Mouse (Mus musculus) intestine, embryonic 14.5 days (tissue): ENCODE data around the gene Iqschfp. TPM values are rescaled to one million over a fixed set of nuclear protein-coding genes. Genes with fewer than 3 reads are reported as not detected.

ENCODE experiments used
- ATAC-seq: fragments of 200-750 bp; cut with Nextera tagmentation; replicated peaks from 2 replicates; pipeline ENCODE4 v1.8.0; 2017; ENCODE audit warnings: low read depth, moderate number of reproducible peaks, moderate TSS enrichment, moderate library complexity; ENCODE audit not compliant: low FRiP score, low TSS enrichment
- DNase-seq: peaks from one replicate; pipeline ENCODE4 v3.0.0-alpha.2; 2018; ENCODE audit warnings: low spot score
- H3K27ac ChIP-seq: fragments of 300-500 bp; sonication (generic); 2 replicates; pipeline ENCODE4 v1.5.1; 2014; ENCODE audit warnings: low read depth, mild to moderate bottlenecking, control low read depth
- H3K27me3 ChIP-seq: fragments of 300-500 bp; sonication (generic); replicated peaks from 2 replicates; pipeline ENCODE4 v1.6.1; 2014; ENCODE audit warnings: low read length, control low read depth; ENCODE audit not compliant: control insufficient read depth, insufficient read depth
- H3K36me3 ChIP-seq: fragments of 300-500 bp; sonication (generic); 2 replicates; pipeline ENCODE4 v1.6.1; 2014; ENCODE audit warnings: low read length, control low read depth; ENCODE audit not compliant: control insufficient read depth, insufficient read depth
- H3K4me1 ChIP-seq: fragments of 300-500 bp; sonication (generic); replicated peaks from 2 replicates; pipeline ENCODE4 v1.6.1; 2014; ENCODE audit warnings: low read length, control low read depth, mixed read lengths; ENCODE audit not compliant: control insufficient read depth, insufficient read depth
- H3K4me2 ChIP-seq: fragments of 300-500 bp; sonication (generic); 2 replicates; pipeline ENCODE4 v1.6.1; 2014; ENCODE audit warnings: low read length
- H3K4me3 ChIP-seq: fragments of 300-500 bp; sonication (generic); 2 replicates; pipeline ENCODE4 v1.5.1; 2014; ENCODE audit warnings: low read depth, low read length, control low read depth, mixed read lengths
- H3K9ac ChIP-seq: fragments of 300-500 bp; sonication (generic); 2 replicates; pipeline ENCODE4 v1.6.1; 2014; ENCODE audit warnings: mild to moderate bottlenecking, low read length
- H3K9me3 ChIP-seq: fragments of 300-500 bp; sonication (generic); 2 replicates; pipeline ENCODE4 v1.6.1; 2016; ENCODE audit warnings: low read length, control low read depth; ENCODE audit not compliant: control insufficient read depth
- WGBS: fragments of 180-500 bp; shearing (Covaris S2); extraction: QIAGEN DNeasy Blood & Tissue Kit; methylation state at CpG from one replicate; pipeline ENCODE4 v1.1.7; 2014; 5-methylcytosine and 5-hydroxymethylcytosine counted together
- polyA plus RNA-seq: library from polyadenylated mRNA; unstranded; fragments of >200 nt; fragmentation: Nextera tagmentation; extraction: Ambion mirVana; gene quantifications from 2 replicates; pipeline ENCODE4 v1.2.1, GENCODE M21; 2014

The Iqschfp gene
- polyA plus RNA-seq, 1 experiment from 2014 or later, result not detected

DNA sequence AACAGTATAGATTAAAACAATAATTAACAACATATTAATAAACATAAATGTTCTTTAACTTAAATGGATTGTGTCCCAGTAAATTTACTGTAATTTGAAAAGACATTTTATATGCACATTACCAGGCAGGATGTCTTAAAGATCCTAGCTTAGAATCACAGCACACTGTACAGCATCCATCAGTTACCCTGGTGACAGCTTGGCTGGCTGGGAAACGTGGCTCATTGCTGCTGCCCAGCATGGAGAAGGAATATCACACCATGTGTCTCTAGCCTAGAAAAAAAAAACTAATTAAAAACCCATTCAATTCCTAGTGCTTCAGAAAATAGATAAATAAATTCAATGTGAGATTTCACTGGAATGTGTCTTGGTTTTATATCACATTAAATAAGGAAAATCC, 309.2 kb downstream of the Iqschfp start:
- Histone ChIP-seq H3K27me3 (no peaks in the 10 kb centered on the region), H3K9ac (no peak overlapping the region), H3K4me1 (no peaks in the 10 kb centered on the region), H3K36me3 (no peaks in the 10 kb centered on the region), H3K4me3 (no peak overlapping the region), H3K4me2 (no peak overlapping the region), H3K9me3 (no peaks in the 10 kb centered on the region), H3K27ac (no peak overlapping the region)
- no peak for ATAC-seq
- no peak for DNase-seq
- WGBS, result 29% methylated on average over 1 of the region's 1 CpGs

DNA sequence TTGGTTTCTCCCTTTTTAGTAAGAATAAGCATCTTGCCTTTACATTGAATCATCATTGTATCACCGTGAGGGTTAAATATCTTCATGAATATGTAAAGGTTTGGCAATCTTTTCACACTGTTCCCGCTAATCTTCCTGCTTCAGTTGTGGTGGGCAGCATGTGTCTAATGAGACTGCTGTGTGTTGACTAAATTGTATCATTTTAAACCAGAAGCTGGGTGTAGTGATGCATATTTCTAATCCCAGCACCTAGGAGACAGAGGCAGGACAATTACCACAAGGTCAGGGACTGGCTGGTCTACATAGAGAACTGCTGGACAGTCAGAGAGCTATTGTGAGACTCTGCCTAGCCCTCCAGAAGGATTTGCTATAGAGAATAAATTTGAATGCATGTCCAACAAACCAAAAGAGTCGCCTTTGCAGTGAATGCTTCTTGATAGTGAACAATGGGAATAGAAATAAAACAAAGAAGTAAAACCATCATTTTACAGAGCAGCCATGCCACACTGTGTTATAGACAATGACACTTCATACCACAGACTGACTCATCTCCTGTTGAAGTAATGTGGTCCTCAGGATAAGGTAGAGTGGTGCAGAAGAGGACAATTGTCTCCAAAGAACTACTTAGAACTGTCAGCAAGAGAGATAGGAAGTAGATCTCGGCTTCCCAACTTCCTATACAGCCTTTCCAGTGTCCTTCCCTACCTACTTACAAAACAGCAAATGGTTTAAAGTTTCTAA, 310.3 kb downstream of the Iqschfp start:
- ATAC-seq, result no peak
- H3K4me1 ChIP-seq, result no peaks in the 10 kb centered on the region

GRCm38 (mm10) chr3:68203934-68204467, 312.0 kb downstream of the Iqschfp start:
- Histone ChIP-seq H3K4me2 (no peak overlapping the region), H3K27ac (no peak overlapping the region), H3K9me3 (no peaks in the 10 kb centered on the region), H3K4me3 (no peak overlapping the region), H3K4me1 (peaks cover 5% of the 10 kb centered on the region; the same call in 1 of the 2 replicates), H3K9ac (no peak overlapping the region), H3K27me3 (no peaks in the 10 kb centered on the region), H3K36me3 (no peaks in the 10 kb centered on the region)
- WGBS, result 80% methylated on average over 4 of the region's 4 CpGs
- ATAC-seq (no peak), DNase-seq (no peak)

More for the DNA sequence above, 310.3 kb downstream of the Iqschfp start:
- WGBS, result 82% methylated on average over 4 of the region's 4 CpGs
- DNase-seq, result no peak
- H3K27ac ChIP-seq, result no peak overlapping the region
- H3K27me3 ChIP-seq, result no peaks in the 10 kb centered on the region
- no peaks in the 10 kb centered on the region for H3K36me3 ChIP-seq
- no peaks in the 10 kb centered on the region for H3K9me3 ChIP-seq
- no peak overlapping the region for H3K4me3 ChIP-seq
- H3K9ac ChIP-seq, result no peak overlapping the region
- no peak overlapping the region for H3K4me2 ChIP-seq

DNA sequence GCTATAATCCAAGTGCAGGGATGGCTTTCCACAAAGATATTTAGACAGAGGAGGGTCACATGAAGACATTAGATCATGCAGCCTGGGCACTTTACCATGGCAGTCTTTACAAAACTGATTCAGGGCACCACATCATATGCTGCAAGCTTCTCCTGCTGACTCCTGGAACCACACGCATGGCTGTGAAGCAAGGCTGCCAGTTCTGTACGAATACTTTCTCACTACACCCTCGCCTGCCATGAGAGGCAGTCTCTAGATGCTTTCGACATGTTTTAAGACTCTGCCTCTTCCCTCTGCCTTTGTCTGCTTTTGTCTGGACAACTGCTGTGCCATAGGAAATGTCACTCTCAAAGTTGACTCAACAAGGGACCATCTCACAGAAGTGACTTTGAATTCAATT, 318.4 kb downstream of the Iqschfp start:
- Histone ChIP-seq H3K4me3 (no peak overlapping the region), H3K9ac (no peak overlapping the region), H3K27ac (no peak overlapping the region), H3K4me1 (peaks cover 8% of the 10 kb centered on the region; the same call in 1 of the 2 replicates), H3K36me3 (no peaks in the 10 kb centered on the region), H3K27me3 (no peaks in the 10 kb centered on the region), H3K9me3 (no peaks in the 10 kb centered on the region), H3K4me2 (no peak overlapping the region)
- DNase-seq (no peak), ATAC-seq (no peak)
- 81% methylated on average over 4 of the region's 4 CpGs for WGBS

- H3K4me1 ChIP-seq, result no peaks in the 10 kb centered on the region
- no peak overlapping the region for H3K9ac ChIP-seq
- DNase-seq (no peak), ATAC-seq (no peak)
- H3K4me2 ChIP-seq, result no peak overlapping the region
- no peaks in the 10 kb centered on the region for H3K9me3 ChIP-seq
- no peak overlapping the region for H3K27ac ChIP-seq
- no peaks in the 10 kb centered on the region for H3K27me3 ChIP-seq
- H3K36me3 ChIP-seq, result no peaks in the 10 kb centered on the region
- no peak overlapping the region for H3K4me3 ChIP-seq
- 94% methylated on average over 3 of the region's 3 CpGs for WGBS
These were observed 329.4 kb downstream of the Iqschfp start for GRCm38 (mm10) chr3:68221452-68221851.

DNA sequence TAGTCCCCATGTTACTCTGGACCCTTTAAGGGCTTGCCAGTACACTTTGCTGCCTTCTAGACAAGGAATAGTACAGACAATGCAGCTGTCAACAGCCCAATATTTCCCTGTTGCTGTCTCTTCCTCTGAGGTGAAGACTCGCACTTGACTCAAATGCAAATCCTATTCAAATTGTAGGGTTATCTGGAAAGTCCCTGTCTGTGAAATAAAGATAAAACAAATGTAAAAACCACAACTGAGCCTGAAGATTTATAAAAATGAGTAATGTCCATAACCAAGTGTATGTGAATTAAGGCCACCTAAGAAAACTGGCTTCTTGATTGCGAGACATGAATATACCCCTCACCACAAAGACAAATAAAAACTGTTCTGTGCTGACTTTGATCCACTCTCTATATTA, 347.9 kb downstream of the Iqschfp start:
- Histone ChIP-seq H3K36me3 (no peaks in the 10 kb centered on the region), H3K27ac (no peak overlapping the region), H3K27me3 (no peaks in the 10 kb centered on the region), H3K9ac (no peak overlapping the region), H3K4me3 (no peak overlapping the region), H3K4me2 (no peak overlapping the region), H3K9me3 (no peaks in the 10 kb centered on the region), H3K4me1 (no peaks in the 10 kb centered on the region)
- WGBS, result 88% methylated on average over 2 of the region's 2 CpGs
- DNase-seq (no peak), ATAC-seq (no peak)

- H3K27me3 ChIP-seq, result no peaks in the 10 kb centered on the region
- H3K27ac ChIP-seq, result no peak overlapping the region
- 67% methylated on average over 3 of the region's 3 CpGs for WGBS
- H3K9ac ChIP-seq, result no peak overlapping the region
- H3K4me2 ChIP-seq, result no peak overlapping the region
- no peak overlapping the region for H3K4me3 ChIP-seq
- H3K4me1 ChIP-seq, result no peaks in the 10 kb centered on the region
- no peaks in the 10 kb centered on the region for H3K9me3 ChIP-seq
- DNase-seq (no peak), ATAC-seq (no peak)
- H3K36me3 ChIP-seq, result no peaks in the 10 kb centered on the region
These were observed 351.2 kb downstream of the Iqschfp start for GRCm38 (mm10) chr3:68243239-68243638.

- no peak for DNase-seq
- 72% methylated on average over 4 of the region's 4 CpGs for WGBS
- ATAC-seq, result no peak
- H3K27me3 ChIP-seq, result no peaks in the 10 kb centered on the region
- no peak overlapping the region for H3K27ac ChIP-seq
- no peaks in the 10 kb centered on the region for H3K36me3 ChIP-seq
- H3K9me3 ChIP-seq, result no peaks in the 10 kb centered on the region
- no peak overlapping the region for H3K4me3 ChIP-seq
- no peaks in the 10 kb centered on the region for H3K4me1 ChIP-seq
- H3K9ac ChIP-seq, result no peak overlapping the region
- H3K4me2 ChIP-seq, result no peak overlapping the region
These were observed 354.1 kb downstream of the Iqschfp start for GRCm38 (mm10) chr3:68246154-68246553.

- Histone ChIP-seq H3K4me2 (no peak overlapping the region), H3K4me1 (0 out of 2 replicates have a peak, but pooled peaks cover 3% of the 10 kb centered on the region), H3K9me3 (no peaks in the 10 kb centered on the region), H3K4me3 (no peak overlapping the region), H3K27me3 (no peaks in the 10 kb centered on the region), H3K36me3 (no peaks in the 10 kb centered on the region), H3K9ac (no peak overlapping the region), H3K27ac (no peak overlapping the region)
- ATAC-seq (no peak), DNase-seq (no peak)
- 42% methylated on average over 2 of the region's 2 CpGs for WGBS
These were observed 358.6 kb downstream of the Iqschfp start for GRCm38 (mm10) chr3:68250589-68250988.
